Mouse (Mus musculus): ENCODE measurements at regions not wholly inside any gene's neighbourhood (a gene's known extent, or its start where the extent isn't known, plus 50 kb on each side); places are given as distances from the start of the nearest gene placed in this dataset.

GRCm38 (mm10) chr13:31481105-31481844 lies 74.7 kb upstream of the Foxq1 start:
- TF ChIP-seq POLR2A (IDR thresholded peaks at IDR 0.05; ENCODE audit: insufficient read depth, low read depth, low read length) (no peak), CTCF (IDR thresholded peaks at IDR 0.05) (no peak), EP300 (IDR thresholded peaks at IDR 0.05; ENCODE audit: insufficient read depth, low read depth, low read length) (no peak)

Measured in heart, adult 2 months (tissue).